Mouse (Mus musculus) midbrain, embryonic 14.5 days (tissue): ENCODE results near the gene Gamt. TPM values are rescaled to one million over a fixed set of nuclear protein-coding genes. Genes with fewer than 3 reads are reported as not detected.

Experiments
- ATAC-seq: fragments of 200-750 bp; cut with Nextera tagmentation; 2 replicates; pipeline ENCODE4 v1.8.0; 2017; ENCODE audit warnings: moderate number of reproducible peaks, moderate library complexity; ENCODE audit not compliant: low FRiP score, low TSS enrichment
- DNase-seq: peaks from one replicate; pipeline ENCODE4 v3.0.0-alpha.2; 2015
- H3K27ac ChIP-seq: fragments of 300-500 bp; sonication (generic); replicated peaks from 2 replicates; pipeline ENCODE4 v1.5.1; 2014; ENCODE audit warnings: mild to moderate bottlenecking, low read depth, low read length, moderate library complexity
- H3K27me3 ChIP-seq: fragments of 300-500 bp; sonication (generic); 2 replicates; pipeline ENCODE4 v1.6.1; 2014; ENCODE audit warnings: low read length, control low read depth, mixed read lengths; ENCODE audit not compliant: control insufficient read depth, insufficient read depth
- H3K36me3 ChIP-seq: fragments of 300-500 bp; sonication (generic); 2 replicates; pipeline ENCODE4 v1.6.1; 2014; ENCODE audit warnings: low read length, control low read depth; ENCODE audit not compliant: control insufficient read depth, insufficient read depth
- H3K4me1 ChIP-seq: fragments of 300-500 bp; sonication (generic); 2 replicates; pipeline ENCODE4 v1.6.1; 2014; ENCODE audit warnings: mild to moderate bottlenecking, antibody characterized with exemption, low read length, control low read depth; ENCODE audit not compliant: control insufficient read depth, insufficient read depth
- H3K4me2 ChIP-seq: fragments of 300-500 bp; sonication (generic); 2 replicates; pipeline ENCODE4 v1.6.1; 2014; ENCODE audit warnings: mild to moderate bottlenecking, low read length, moderate library complexity
- H3K4me3 ChIP-seq: fragments of 300-500 bp; sonication (generic); replicated peaks from 2 replicates; pipeline ENCODE4 v1.5.1; 2014; ENCODE audit warnings: low read depth, low read length
- H3K9ac ChIP-seq: fragments of 300-500 bp; sonication (generic); replicated peaks from 2 replicates; pipeline ENCODE4 v1.6.1; 2014; ENCODE audit warnings: mild to moderate bottlenecking, low read length, moderate library complexity
- H3K9me3 ChIP-seq: fragments of 300-500 bp; sonication (generic); 2 replicates; pipeline ENCODE4 v1.6.1; 2016; ENCODE audit warnings: low read length, control low read depth, mixed read lengths; ENCODE audit not compliant: control insufficient read depth
- WGBS: fragments of 180-500 bp; shearing (Covaris S2); extraction: QIAGEN DNeasy Blood & Tissue Kit; methylation state at CpG from one replicate; pipeline ENCODE4 v1.1.7; 2014; 5-methylcytosine and 5-hydroxymethylcytosine counted together
- polyA plus RNA-seq: library from polyadenylated mRNA; unstranded; fragments of >200 nt; fragmentation: Nextera tagmentation; extraction: Ambion mirVana; gene quantifications from 2 replicates; pipeline ENCODE4 v1.2.1, GENCODE M21; 2014

The Gamt gene
- polyA plus RNA-seq, 1 experiment from 2014 or later: 15.1 TPM

DNA sequence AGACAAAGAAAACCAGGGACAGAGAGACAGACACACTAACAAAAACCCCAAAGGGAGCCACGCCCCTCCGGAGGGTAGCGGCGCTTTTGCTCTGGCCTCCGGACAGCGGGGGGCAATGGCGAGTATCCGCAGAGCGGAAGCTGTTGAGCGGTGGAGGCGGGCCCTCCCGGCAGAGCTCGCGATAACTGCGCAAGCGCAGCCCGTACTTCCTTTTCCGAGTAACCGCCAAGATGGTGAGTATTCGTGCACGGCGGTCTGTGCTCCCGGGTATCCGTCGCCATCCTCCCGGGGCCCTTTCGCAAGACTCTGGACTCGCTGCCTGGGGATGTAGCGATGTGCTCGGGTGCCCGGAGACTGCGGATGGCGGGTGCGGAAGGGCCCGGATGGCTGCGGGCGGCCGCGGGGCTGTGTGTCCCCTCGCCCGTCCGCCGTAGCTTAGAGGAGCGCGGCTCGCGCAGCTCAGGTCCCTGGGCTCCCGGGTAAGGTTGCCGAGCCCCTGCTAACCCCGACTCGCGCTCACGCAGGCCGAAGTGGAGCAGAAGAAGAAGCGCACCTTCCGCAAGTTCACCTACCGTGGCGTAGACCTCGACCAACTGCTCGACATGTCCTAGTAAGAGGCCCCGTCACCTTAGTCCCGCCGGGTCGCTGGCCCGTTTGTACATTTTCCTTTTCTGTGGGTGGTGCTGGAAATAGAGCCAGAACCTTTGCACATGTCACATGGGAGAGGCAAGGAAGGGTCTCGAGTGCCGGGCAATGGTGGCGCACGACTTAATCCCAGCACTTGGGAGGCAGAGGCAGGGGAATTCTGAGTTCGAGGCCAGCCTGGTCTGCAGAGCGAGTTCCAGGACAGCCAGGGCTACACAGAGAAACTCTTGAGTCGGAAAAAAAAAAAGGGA lies 31.7 kb upstream of the Gamt start, which contains the start of gene Rps15:
Rps15 (plus strand) TSS at position 203 of the 896 bp plus-strand sequence.
- WGBS: under 1% methylated on average over 72 of the region's 72 CpGs
- no peaks in the 10 kb centered on the region for H3K9me3 ChIP-seq
- H3K27ac ChIP-seq: peak within 1 kb of the TSS; percentile 94
- H3K4me1 ChIP-seq: peaks cover 31% of the 10 kb centered on the region
- no peaks in the 10 kb centered on the region for H3K27me3 ChIP-seq
- DNase-seq: peak; percentile 99
- H3K4me2 ChIP-seq: peak within 1 kb of the TSS; percentile 99
- peaks cover 37% of the 10 kb centered on the region for H3K36me3 ChIP-seq
- peak; percentile 81 for ATAC-seq
- peak within 1 kb of the TSS; percentile 98 for H3K9ac ChIP-seq
- peak within 1 kb of the TSS; percentile 85 for H3K4me3 ChIP-seq

DNA sequence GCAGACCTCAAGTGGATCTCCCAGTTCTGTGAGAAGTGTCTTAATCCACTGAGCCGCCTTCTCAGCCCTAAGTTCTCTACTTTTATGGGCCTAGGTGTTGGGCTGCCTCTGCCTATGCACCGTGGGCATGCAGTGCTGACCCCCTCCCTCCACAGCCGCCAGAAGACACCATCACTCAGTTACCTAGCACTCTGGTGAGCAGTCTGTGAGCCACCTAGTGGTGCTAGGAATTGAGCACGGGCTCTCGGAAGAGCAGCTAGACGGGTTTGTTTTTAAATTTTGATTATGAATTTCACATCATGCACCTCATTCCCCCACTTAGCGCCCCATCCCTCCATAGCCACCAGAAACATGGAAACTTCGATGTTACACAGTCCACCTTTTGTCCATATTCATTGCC lies 27.8 kb upstream of the Gamt start:
- peaks cover 10% of the 10 kb centered on the region for H3K4me1 ChIP-seq
- H3K4me2 ChIP-seq: no peak overlapping the region
- H3K36me3 ChIP-seq: peaks cover 59% of the 10 kb centered on the region
- no peak overlapping the region for H3K4me3 ChIP-seq
- DNase-seq: no peak
- 65% methylated on average over 8 of the region's 8 CpGs for WGBS
- H3K9ac ChIP-seq: no peak overlapping the region
- H3K27me3 ChIP-seq: no peaks in the 10 kb centered on the region
- ATAC-seq: no peak
- H3K27ac ChIP-seq: no peak overlapping the region
- H3K9me3 ChIP-seq: no peaks in the 10 kb centered on the region

DNA sequence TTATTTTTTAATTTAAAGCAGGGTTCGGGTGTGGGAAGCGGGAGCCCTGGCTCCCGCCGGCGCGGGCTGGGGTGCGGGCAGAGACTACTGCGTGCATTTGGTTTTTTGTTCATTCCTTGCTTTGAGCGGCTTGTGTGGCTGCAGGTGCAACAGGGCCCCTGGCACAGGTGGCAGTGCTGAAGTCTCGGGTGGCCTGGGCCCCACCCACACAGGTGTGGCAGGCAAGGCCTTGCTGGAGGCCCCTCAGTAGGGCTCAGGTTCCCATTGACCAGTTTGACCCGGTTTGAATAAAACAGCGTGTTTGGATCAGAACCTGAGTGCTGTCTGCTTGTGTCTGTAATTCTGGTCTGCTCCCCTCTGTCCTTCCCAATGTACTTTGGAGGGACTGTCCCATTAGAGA lies 27.3 kb upstream of the Gamt start:
- Histone ChIP-seq H3K4me1 (peaks cover 4% of the 10 kb centered on the region), H3K36me3 (peaks cover 59% of the 10 kb centered on the region), H3K27me3 (no peaks in the 10 kb centered on the region), H3K9me3 (no peaks in the 10 kb centered on the region), H3K4me2 (no peak overlapping the region), H3K27ac (no peak overlapping the region), H3K9ac (no peak overlapping the region), H3K4me3 (no peak overlapping the region)
- ATAC-seq: no peak
- WGBS: 96% methylated on average over 12 of the region's 12 CpGs
- DNase-seq: no peak

DNA sequence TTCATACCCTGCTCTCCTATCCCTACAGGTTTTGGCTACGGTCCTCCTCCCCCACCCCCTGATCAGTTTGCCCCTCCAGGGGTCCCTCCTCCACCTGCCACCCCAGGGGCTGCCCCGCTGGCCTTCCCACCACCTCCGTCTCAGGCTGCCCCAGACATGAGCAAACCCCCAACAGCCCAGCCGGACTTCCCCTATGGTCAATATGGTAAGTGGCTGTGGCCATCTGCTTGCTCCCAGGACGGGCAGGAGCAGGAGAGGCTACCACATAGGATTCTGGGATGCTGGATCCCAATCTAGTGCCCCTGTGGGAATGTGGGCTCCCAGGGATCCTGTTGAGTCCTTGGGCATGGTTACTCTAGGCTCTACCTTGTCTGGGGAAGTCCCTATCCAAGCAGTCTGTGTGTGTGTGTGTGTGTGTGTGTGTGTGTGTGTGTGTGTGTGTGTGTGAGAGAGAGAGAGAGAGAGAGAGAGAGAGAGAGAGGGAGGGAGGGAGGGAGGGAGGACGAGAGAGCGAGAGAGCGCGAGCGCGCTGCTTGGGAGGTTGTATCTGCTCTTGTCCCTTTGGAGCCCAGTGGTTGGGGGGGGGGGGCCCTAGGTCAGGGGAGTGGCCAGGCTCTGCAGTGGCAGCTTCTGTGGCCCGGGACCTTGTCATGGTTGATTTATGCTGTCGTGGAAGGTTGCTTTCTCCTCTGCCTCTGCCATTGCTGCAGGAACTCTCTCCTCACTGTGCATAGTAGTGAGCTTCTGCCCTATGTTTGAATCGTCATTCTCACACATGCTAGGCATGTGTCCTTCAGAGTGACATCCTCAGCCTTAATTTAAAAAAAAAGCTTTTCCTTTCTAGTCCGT lies 24.6 kb upstream of the Gamt start:
- H3K9ac ChIP-seq: no peak overlapping the region
- H3K4me2 ChIP-seq: no peak overlapping the region
- no peaks in the 10 kb centered on the region for H3K4me1 ChIP-seq
- no peak for DNase-seq
- 74% methylated on average over 15 of the region's 15 CpGs for WGBS
- no peak overlapping the region for H3K4me3 ChIP-seq
- H3K27ac ChIP-seq: no peak overlapping the region
- no peak for ATAC-seq
- H3K9me3 ChIP-seq: no peaks in the 10 kb centered on the region
- H3K27me3 ChIP-seq: no peaks in the 10 kb centered on the region
- peaks cover 84% of the 10 kb centered on the region for H3K36me3 ChIP-seq

DNA sequence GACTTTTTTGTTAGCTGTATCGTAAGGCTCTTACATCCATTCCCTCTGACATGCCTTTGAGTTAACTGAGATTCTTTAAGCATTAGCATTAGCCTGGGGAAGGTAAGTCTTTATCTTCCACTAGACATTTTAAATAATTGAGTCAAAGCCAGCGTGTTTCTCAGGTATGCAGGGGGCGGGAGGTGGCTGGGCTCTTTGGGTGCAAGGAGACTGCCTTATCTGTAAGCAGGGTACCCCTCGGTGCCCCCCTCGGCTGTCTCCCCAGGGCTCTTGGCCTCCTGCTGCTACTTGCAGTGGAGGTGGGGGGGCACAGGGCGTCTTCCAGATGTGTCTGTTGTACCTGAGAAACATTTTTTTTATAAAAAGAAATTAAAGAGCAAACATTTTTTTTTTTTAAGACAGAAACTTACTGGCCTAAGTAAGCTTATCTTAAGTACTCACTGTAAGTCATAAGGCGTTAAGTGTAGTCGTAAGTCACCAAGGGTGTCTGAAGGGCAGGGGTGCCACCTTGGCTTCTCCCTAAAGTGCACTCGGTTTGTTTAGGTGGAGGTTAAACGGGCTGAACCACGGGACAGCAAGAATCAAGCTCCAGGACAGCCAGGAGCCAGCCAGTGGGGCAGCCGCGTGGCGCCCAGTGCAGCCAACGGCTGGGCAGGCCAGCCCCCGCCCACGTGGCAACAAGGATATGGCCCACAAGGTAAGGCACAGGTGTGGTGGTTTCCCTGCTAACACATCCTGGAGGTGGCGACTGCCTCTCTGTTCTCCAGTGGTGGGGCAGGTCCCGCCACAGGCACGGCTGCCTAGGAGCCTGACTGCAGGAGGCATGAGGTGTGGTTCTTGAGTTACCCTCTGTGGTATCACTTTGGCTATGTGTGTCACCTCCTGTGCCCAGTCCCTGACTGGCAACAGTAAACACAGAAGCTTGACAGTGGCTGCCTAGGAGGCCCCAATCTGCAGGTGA lies 21.9 kb upstream of the Gamt start:
- H3K27ac ChIP-seq: no peak overlapping the region
- ATAC-seq: no peak
- no peaks in the 10 kb centered on the region for H3K27me3 ChIP-seq
- H3K9ac ChIP-seq: no peak overlapping the region; the same call in 1 of the 2 replicates
- H3K4me3 ChIP-seq: no peak overlapping the region
- DNase-seq: no peak
- H3K36me3 ChIP-seq: peaks cover 96% of the 10 kb centered on the region
- no peaks in the 10 kb centered on the region for H3K9me3 ChIP-seq
- H3K4me2 ChIP-seq: no peak overlapping the region
- no peaks in the 10 kb centered on the region for H3K4me1 ChIP-seq
- 90% methylated on average over 20 of the region's 20 CpGs for WGBS

DNA sequence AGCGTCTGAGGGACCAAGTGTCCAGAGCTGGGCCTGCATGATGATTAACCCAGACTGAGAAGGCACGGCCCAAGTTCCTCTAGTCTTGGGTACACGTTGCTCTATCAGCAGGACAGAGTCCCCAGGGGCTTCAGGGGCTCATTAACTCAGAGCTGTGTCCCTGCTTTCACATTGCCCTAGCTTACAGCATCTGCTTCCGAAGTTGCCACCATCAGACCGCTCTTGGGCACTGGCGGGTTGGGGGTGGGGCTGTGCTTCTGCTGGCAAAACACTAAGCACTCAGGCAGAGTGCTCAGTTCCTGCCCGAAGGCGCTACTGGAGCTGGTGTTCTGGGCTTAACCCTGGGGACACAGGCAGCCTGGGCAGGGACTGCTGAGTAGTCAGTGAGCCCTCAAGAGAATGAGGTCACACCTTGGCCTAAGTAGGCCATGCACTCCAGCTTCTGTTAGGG lies 21.1 kb upstream of the Gamt start:
- WGBS: 57% methylated on average over 8 of the region's 8 CpGs
- ATAC-seq: peak; percentile 13; the same call in 1 of the 2 replicates
- Histone ChIP-seq H3K36me3 (peaks cover 96% of the 10 kb centered on the region), H3K4me3 (no peak overlapping the region), H3K4me2 (no peak overlapping the region), H3K9ac (no peak overlapping the region; the same call in 1 of the 2 replicates), H3K4me1 (no peaks in the 10 kb centered on the region), H3K27ac (no peak overlapping the region), H3K27me3 (no peaks in the 10 kb centered on the region), H3K9me3 (no peaks in the 10 kb centered on the region)
- DNase-seq: peak; percentile 39

DNA sequence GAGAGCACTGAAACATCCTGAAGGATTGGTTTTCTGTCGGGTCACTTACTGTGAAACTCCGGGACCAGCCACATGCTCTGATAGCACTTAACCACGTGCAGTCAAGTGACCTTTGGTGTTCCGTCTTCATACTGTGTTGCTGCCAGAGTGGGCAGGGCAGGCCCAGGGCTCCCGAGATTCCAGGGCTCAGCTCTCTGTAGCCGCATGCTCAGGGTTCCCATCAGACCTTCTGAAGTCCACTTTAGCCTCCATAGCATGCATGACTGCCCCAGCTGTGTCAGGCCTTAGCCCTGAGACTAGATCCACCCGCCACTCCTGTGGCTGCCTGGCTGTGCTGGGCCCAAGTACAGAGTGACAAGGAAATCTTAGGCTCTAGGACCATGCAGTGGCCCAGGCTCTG lies 20.5 kb upstream of the Gamt start:
- Histone ChIP-seq H3K36me3 (peaks cover 96% of the 10 kb centered on the region), H3K9ac (no peak overlapping the region; the same call in 1 of the 2 replicates), H3K4me3 (no peak overlapping the region), H3K27me3 (no peaks in the 10 kb centered on the region), H3K4me1 (no peaks in the 10 kb centered on the region), H3K9me3 (no peaks in the 10 kb centered on the region), H3K4me2 (no peak overlapping the region), H3K27ac (no peak overlapping the region)
- DNase-seq (no peak), ATAC-seq (no peak)
- 80% methylated on average over 7 of the region's 7 CpGs for WGBS

DNA sequence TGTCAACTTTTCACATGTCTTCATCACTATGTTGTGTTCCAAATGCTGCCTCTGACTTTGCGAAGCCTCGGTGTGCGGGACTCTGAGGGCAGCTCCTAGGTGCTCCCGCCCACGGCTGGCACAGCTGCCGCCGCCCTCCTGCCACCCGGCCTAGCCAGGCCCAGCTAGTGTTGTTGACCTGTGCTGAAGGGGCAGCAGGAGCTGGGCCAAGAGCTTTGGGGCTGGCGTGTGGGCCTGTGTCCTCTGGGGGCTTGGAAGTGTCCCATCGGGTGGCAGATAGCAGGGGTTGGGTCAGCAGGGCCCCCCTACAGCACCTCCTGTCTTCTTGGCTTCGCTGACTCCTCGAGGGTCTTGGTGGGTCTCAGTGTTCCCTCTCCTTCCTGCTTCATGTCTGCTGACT lies 18.5 kb upstream of the Gamt start:
- Histone ChIP-seq H3K27ac (no peak overlapping the region), H3K9me3 (no peaks in the 10 kb centered on the region), H3K36me3 (peaks cover 94% of the 10 kb centered on the region), H3K4me3 (no peak overlapping the region), H3K4me2 (no peak overlapping the region), H3K27me3 (no peaks in the 10 kb centered on the region), H3K4me1 (no peaks in the 10 kb centered on the region), H3K9ac (no peak overlapping the region)
- no peak for ATAC-seq
- WGBS: 94% methylated on average over 12 of the region's 12 CpGs
- no peak for DNase-seq
